Mouse (Mus musculus): ENCODE measurements around the gene Pkn2. TPM values are rescaled to one million over a fixed set of nuclear protein-coding genes. Genes with fewer than 3 reads are reported as not detected.
A peak's percentile ranks its signal among the peaks of the same experiment; 100 is the strongest.

Pkn2 gene
- total RNA-seq, 2 experiments from 2014 or later: 60.0 to 70.6 TPM

- DNase-seq (ENCODE audit: low spot score in 2 of 2): no peak
Measured at GRCm38 (mm10) chr3:142745076-142745475, 136.7 kb downstream of the Pkn2 start.

- DNase-seq (ENCODE audit: low spot score in 2 of 2): peak; percentile 28 to 47
Measured at GRCm38 (mm10) chr3:142743973-142744898, 137.6 kb downstream of the Pkn2 start.

Other genes starting within 250 kb of the Pkn2 start
- 10 to 100 TPM; 21.4 to 23.4 TPM for gene Kyat3, start 181.0 kb downstream of the Pkn2 start, total RNA-seq (2021)
- gene Gtf2b, start 117.0 kb downstream of the Pkn2 start, total RNA-seq (2021): 10 to 100 TPM; 54.0 to 67.5 TPM

Measured in adrenal gland, adult 18-20 months (tissue).